Mouse (Mus musculus) stomach, postnatal 0 days (tissue): ENCODE measurements at regions not wholly inside any gene's neighbourhood (a gene's known extent, or its start where the extent isn't known, plus 50 kb on each side); places are given as distances from the start of the nearest gene placed in this dataset.

ENCODE experiments used
- ATAC-seq: fragments of 200-750 bp; cut with Nextera tagmentation; 2 replicates; pipeline ENCODE4 v1.8.0; 2017; ENCODE audit not compliant: low FRiP score, low TSS enrichment
- DNase-seq: peaks from one replicate; pipeline ENCODE4 v3.0.0-alpha.2; 2016; ENCODE audit warnings: low spot score
- H3K27ac ChIP-seq: fragments of 300-500 bp; sonication (generic); replicated peaks from 2 replicates; pipeline ENCODE4 v1.5.1; 2014; ENCODE audit warnings: mild to moderate bottlenecking, control low read depth
- H3K27me3 ChIP-seq: fragments of 300-500 bp; sonication (generic); 2 replicates; pipeline ENCODE4 v1.6.1; 2014; ENCODE audit warnings: low read length; ENCODE audit not compliant: control insufficient read depth, insufficient read depth
- H3K36me3 ChIP-seq: fragments of 300-500 bp; sonication (generic); 2 replicates; pipeline ENCODE4 v1.6.1; 2014; ENCODE audit warnings: low read length, mixed read lengths; ENCODE audit not compliant: control insufficient read depth, insufficient read depth
- H3K4me1 ChIP-seq: fragments of 300-500 bp; sonication (generic); replicated peaks from 2 replicates; pipeline ENCODE4 v1.6.1; 2014; ENCODE audit warnings: antibody characterized with exemption; ENCODE audit not compliant: control insufficient read depth, insufficient read depth
- H3K4me2 ChIP-seq: fragments of 300-500 bp; sonication (generic); replicated peaks from 2 replicates; pipeline ENCODE4 v1.6.1; 2014; ENCODE audit warnings: low read depth, mild to moderate bottlenecking, control low read depth, moderate library complexity
- H3K4me3 ChIP-seq: fragments of 300-500 bp; sonication (generic); 2 replicates; pipeline ENCODE4 v1.5.1; 2014; ENCODE audit warnings: low read depth, low read length, control low read depth
- H3K9ac ChIP-seq: fragments of 300-500 bp; sonication (generic); 2 replicates; pipeline ENCODE4 v1.6.1; 2014; ENCODE audit warnings: mild to moderate bottlenecking, low read length, control low read depth, mixed read lengths
- H3K9me3 ChIP-seq: fragments of 300-500 bp; sonication (generic); 2 replicates; pipeline ENCODE4 v1.6.1; 2016; ENCODE audit warnings: low read length; ENCODE audit not compliant: control insufficient read depth
- CTCF ChIP-seq: IDR thresholded peaks from 2 replicates; pipeline ENCODE4 v1.5.1; 2016; ENCODE audit warnings: antibody characterized with exemption, low read depth, mild to moderate bottlenecking, moderate library complexity
- EP300 ChIP-seq: optimal IDR thresholded peaks from 2 replicates; pipeline ENCODE3; 2016; ENCODE audit warnings: antibody characterized with exemption
- WGBS: fragments of 180-500 bp; shearing (Covaris S2); extraction: QIAGEN DNeasy Blood & Tissue Kit; methylation state at CpG from one replicate; pipeline ENCODE4 v1.1.7; 2014; 5-methylcytosine and 5-hydroxymethylcytosine counted together

- no peaks in the 10 kb centered on the region for H3K9me3 ChIP-seq
- H3K27ac ChIP-seq: peak overlapping the region; percentile 69
- no peak overlapping the region for H3K4me2 ChIP-seq
- H3K4me3 ChIP-seq: no peak overlapping the region
- H3K4me1 ChIP-seq: 0 out of 2 replicates have a peak, but pooled peaks cover 4% of the 10 kb centered on the region
- no peak for TF ChIP-seq EP300
- TF ChIP-seq CTCF: no peak
- no peaks in the 10 kb centered on the region for H3K27me3 ChIP-seq
- DNase-seq: peak; percentile 40
- no peak overlapping the region for H3K9ac ChIP-seq
- ATAC-seq: peak; percentile 81
- WGBS: 22% methylated on average over 10 of the region's 10 CpGs
- H3K36me3 ChIP-seq: no peaks in the 10 kb centered on the region
These were observed 306.7 kb downstream of the Rps24 start for GRCm38 (mm10) chr14:24793375-24794285.

- Histone ChIP-seq H3K4me1 (0 out of 2 replicates have a peak, but pooled peaks cover 4% of the 10 kb centered on the region), H3K36me3 (no peaks in the 10 kb centered on the region), H3K9ac (no peak overlapping the region), H3K27me3 (no peaks in the 10 kb centered on the region), H3K4me2 (no peak overlapping the region), H3K9me3 (no peaks in the 10 kb centered on the region), H3K4me3 (no peak overlapping the region), H3K27ac (peak overlapping the region; percentile 69)
- no peak for DNase-seq
- WGBS: 61% methylated on average over 12 of the region's 12 CpGs
- TF ChIP-seq EP300 (no peak), CTCF (no peak)
- ATAC-seq: no peak
These were observed 307.5 kb downstream of the Rps24 start for GRCm38 (mm10) chr14:24794359-24794845.

GRCm38 (mm10) chr14:24797494-24797893, 310.6 kb downstream of the Rps24 start:
- Histone ChIP-seq H3K9me3 (no peaks in the 10 kb centered on the region), H3K27ac (no peak overlapping the region), H3K4me1 (0 out of 2 replicates have a peak, but pooled peaks cover 4% of the 10 kb centered on the region), H3K36me3 (no peaks in the 10 kb centered on the region), H3K9ac (no peak overlapping the region), H3K4me3 (no peak overlapping the region), H3K27me3 (no peaks in the 10 kb centered on the region), H3K4me2 (no peak overlapping the region)
- DNase-seq (no peak), ATAC-seq (no peak)
- no peak for TF ChIP-seq CTCF
- TF ChIP-seq EP300: no peak

GRCm38 (mm10) chr14:24798066-24798465, 311.1 kb downstream of the Rps24 start:
- Histone ChIP-seq H3K9me3 (no peaks in the 10 kb centered on the region), H3K9ac (no peak overlapping the region), H3K4me3 (no peak overlapping the region), H3K36me3 (no peaks in the 10 kb centered on the region), H3K27ac (no peak overlapping the region), H3K4me1 (0 out of 2 replicates have a peak, but pooled peaks cover 4% of the 10 kb centered on the region), H3K27me3 (no peaks in the 10 kb centered on the region), H3K4me2 (no peak overlapping the region)
- no peak for DNase-seq
- no peak for ATAC-seq
- WGBS: 69% methylated on average over 4 of the region's 4 CpGs
- TF ChIP-seq CTCF: no peak
- no peak for TF ChIP-seq EP300

GRCm38 (mm10) chr14:24803001-24803655, 316.2 kb downstream of the Rps24 start:
- H3K36me3 ChIP-seq: no peaks in the 10 kb centered on the region
- H3K4me2 ChIP-seq: no peak overlapping the region
- H3K4me1 ChIP-seq: no peaks in the 10 kb centered on the region
- 69% methylated on average over 5 of the region's 5 CpGs for WGBS
- H3K9ac ChIP-seq: no peak overlapping the region
- no peaks in the 10 kb centered on the region for H3K9me3 ChIP-seq
- no peak for TF ChIP-seq CTCF
- TF ChIP-seq EP300: no peak
- H3K4me3 ChIP-seq: no peak overlapping the region
- DNase-seq: no peak
- no peaks in the 10 kb centered on the region for H3K27me3 ChIP-seq
- ATAC-seq: no peak
- no peak overlapping the region for H3K27ac ChIP-seq
